Mouse (Mus musculus) Patski (cell line): ENCODE data around the gene Btbd18. TPM values are rescaled to one million over a fixed set of nuclear protein-coding genes. Genes with fewer than 3 reads are reported as not detected.

ENCODE experiments used
- ATAC-seq: fragments of 100-300 bp; one replicate; pipeline ENCODE4 v1.8.0; 2021
- CTCF ChIA-PET: fragments of 350-600 bp; sonication (Branson Sonifier 250); formaldehyde crosslinking; loops from one replicate; lab custom pipeline; 2022; ENCODE audit warnings: inconsistent platforms; lab: Charles Lee
- POLR2A ChIA-PET: fragments of 350-600 bp; sonication (Branson Sonifier 250); formaldehyde crosslinking; loops from one replicate; lab custom pipeline; 2022; ENCODE audit warnings: antibody characterized with exemption, inconsistent platforms; lab: Charles Lee
- DNase-seq: peaks from one replicate; pipeline ENCODE4 v3.0.0-alpha.2; 2011; ENCODE audit warnings: low read depth, low spot score
- H3K27me3 ChIP-seq: fragments of 371-371 bp; one replicate; pipeline ENCODE4 v1.5.1; 2021
- CTCF ChIP-seq: fragments of 100-300 bp; IDR thresholded peaks from one replicate; pipeline ENCODE4 v1.5.1; 2021
- in situ Hi-C: fragments of 300-500 bp; cut with MboI; formaldehyde crosslinking; loops from 3 replicates; pipeline ENCODE4 v1.11.1; 2018; ENCODE audit warnings: low pct_unique_long_range_greater_than_20kb, mixed read lengths
- polyA plus RNA-seq: library from polyadenylated mRNA; unstranded; gene quantifications from one replicate; pipeline ENCODE4 v1.2.3, GENCODE M21; 2021

The Btbd18 gene
- polyA plus RNA-seq, 1 experiment from 2014 or later = 0.10 TPM

DNA sequence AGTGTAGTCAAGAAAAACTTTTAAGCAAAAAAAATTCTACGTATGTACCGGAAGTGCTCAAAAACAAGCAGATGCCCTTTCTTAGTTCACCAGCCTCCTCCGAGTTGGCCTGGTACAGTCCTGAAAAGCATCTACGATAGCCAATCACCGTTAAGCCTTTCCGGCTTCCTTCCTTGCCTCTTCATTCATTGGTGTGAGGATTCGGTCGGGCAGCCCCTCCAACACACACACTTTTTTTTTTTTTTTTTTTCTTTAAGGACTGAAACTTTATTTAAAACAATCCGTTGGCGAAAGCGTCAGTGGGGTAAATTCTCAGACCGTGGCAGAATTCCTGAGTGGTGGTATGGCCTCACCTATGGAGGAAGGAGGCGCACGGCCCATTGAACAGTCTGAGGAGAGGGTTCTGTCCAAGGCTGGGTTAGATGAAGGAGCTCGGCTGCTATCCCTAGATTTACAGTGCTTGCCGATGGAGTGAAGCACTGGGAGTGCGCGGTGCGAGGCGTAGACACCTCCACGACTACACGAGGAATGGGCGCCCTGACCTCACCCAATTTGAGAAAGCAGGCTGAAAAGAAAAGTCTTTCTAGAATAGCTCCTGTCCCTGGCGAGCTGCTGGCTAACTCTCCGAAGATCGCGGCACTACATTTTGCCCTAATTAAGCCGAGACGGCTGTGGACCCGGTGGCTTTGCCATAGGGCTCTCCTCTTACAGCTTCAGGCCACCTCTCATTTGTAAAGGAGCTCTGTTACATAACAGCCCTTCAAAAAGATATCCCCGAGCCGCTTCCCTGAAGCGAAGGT lies 56.9 kb downstream of the Btbd18 start:
- in situ Hi-C loops = no loop called here
- ChIA-PET CTCF (interaction anchor here (0.9 kb wide), 1 partner anchor 43 kb away, joined by 4 read pairs; no protein-coding TSS in a partner anchor), POLR2A (interaction anchor here (0.5 to 1.6 kb wide), 2 partner anchors 11 to 38 kb away, joined by 3 to 4 read pairs; no protein-coding TSS in a partner anchor)
- no peaks in the 10 kb centered on the region for H3K27me3 ChIP-seq
- peak; percentile 98 for ATAC-seq
- no peak for DNase-seq
- no peak for TF ChIP-seq CTCF

DNA sequence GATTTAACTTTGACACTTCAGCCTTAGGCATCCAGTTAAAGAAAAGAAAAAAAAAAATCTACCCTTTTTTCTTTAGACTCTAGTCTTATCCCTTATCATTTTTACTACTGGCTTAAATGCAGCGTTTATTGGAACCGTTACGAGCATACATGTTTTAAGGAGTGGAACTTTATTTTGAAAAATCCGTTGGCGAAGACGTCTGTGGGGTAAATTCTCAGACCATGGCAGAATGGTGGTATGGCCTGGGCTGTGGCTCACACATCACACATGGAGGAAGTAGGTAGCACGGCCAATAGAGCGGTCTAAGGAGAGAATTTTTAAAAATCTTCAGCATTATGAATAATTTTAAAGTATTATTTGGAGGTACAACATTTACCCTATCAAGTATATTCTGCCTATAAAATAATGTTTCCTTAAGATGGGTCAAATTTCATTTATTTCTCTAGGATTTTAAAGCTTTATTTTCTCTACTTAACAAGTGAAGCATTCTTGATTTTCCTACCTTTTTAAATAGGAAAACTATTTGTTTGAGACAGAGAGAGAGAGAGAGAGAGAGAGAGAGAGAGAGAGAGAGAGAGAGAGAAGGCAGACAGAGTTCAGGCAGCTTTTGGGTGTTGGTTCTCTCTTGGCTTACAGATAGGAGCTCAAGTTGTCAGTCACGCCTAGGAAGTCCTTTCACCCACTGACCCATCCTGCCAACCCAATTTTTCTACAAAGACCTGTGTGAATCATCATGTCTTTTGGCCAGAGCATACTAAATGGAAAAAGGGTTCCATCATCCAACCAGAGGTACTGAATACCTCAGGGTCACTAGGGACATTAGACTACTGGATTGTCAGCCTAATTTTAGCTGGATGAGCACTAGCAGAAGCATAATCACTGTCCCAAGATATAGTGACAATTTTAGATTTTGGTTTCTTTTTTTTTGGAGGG lies 57.8 kb downstream of the Btbd18 start:
- no peaks in the 10 kb centered on the region for H3K27me3 ChIP-seq
- no peak for DNase-seq
- no peak for ATAC-seq
- no peak for TF ChIP-seq CTCF
- POLR2A ChIA-PET = interaction anchor here (0.5 to 1.6 kb wide), 4 partner anchors 10 to 1101 kb away, joined by 3 to 4 read pairs (median 3); no protein-coding TSS in a partner anchor
- CTCF ChIA-PET = interaction anchor here (0.9 kb wide), 1 partner anchor 42 kb away, joined by 4 read pairs; no protein-coding TSS in a partner anchor
- in situ Hi-C loops = no loop called here

DNA sequence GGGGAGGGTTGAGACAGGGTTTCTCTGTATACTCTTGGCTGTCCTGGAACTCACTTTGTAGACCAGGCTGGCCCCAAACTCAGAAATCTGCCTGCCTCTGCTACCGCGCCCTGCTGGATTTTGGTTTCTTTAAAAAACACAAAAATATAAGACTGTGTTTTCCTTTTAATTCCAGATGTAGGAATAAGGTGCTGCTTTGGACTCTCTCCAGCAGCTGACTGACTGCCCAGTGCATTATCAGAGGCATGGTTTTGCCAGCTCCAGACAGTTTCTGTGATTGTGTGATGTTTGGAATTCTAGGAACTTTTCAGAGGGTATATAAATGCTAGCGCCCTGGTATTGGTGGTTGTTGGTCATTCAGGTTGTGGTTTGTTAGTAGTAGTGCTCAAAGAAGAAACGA lies 58.5 kb downstream of the Btbd18 start:
- DNase-seq = no peak
- no peak for ATAC-seq
- no peaks in the 10 kb centered on the region for H3K27me3 ChIP-seq
- TF ChIP-seq CTCF = no peak
- ChIA-PET POLR2A (interaction anchor here (0.6 to 1.6 kb wide), 2 partner anchors 9 to 1102 kb away, joined by 3 to 4 read pairs; no protein-coding TSS in a partner anchor), CTCF (no interaction called here)
- in situ Hi-C loops = no loop called here

Other genes starting within 250 kb of the Btbd18 start
- gene Calcrl, start 233.7 kb upstream of the Btbd18 start, polyA plus RNA-seq = not detected
- gene Tfpi, start 182.3 kb upstream of the Btbd18 start, polyA plus RNA-seq = 26.3 TPM
- gene Ctnnd1, start 8.3 kb upstream of the Btbd18 start, polyA plus RNA-seq = 102 TPM
- 60.4 TPM for gene Selenoh, start 11.7 kb downstream of the Btbd18 start, polyA plus RNA-seq
- not detected for gene Gm28635, start 19.0 kb downstream of the Btbd18 start, polyA plus RNA-seq
- 30.6 TPM for gene Med19, start 19.3 kb downstream of the Btbd18 start, polyA plus RNA-seq
- gene Tmx2, start 20.1 kb downstream of the Btbd18 start, polyA plus RNA-seq = 244 TPM
- 65.0 TPM for gene Zdhhc5, start 56.1 kb downstream of the Btbd18 start, polyA plus RNA-seq
- gene Clp1, start 68.3 kb downstream of the Btbd18 start, polyA plus RNA-seq = 11.9 TPM
- 11.6 TPM for gene Ypel4, start 75.0 kb downstream of the Btbd18 start, polyA plus RNA-seq
- gene Gm19426, start 84.6 kb downstream of the Btbd18 start, polyA plus RNA-seq = 3.1 TPM
- gene Serping1, start 116.4 kb downstream of the Btbd18 start, polyA plus RNA-seq = 0.14 TPM
- gene Ube2l6, start 139.7 kb downstream of the Btbd18 start, polyA plus RNA-seq = 4.7 TPM
- not detected for gene Smtnl1, start 163.6 kb downstream of the Btbd18 start, polyA plus RNA-seq
- gene Timm10, start 167.9 kb downstream of the Btbd18 start, polyA plus RNA-seq = 56.5 TPM
- gene Slc43a1, start 179.8 kb downstream of the Btbd18 start, polyA plus RNA-seq = 0.22 TPM
- gene Rtn4rl2, start 227.6 kb downstream of the Btbd18 start, polyA plus RNA-seq = 0.82 TPM